Mouse (Mus musculus): Measurements from ENCODE around the gene Pde4d. TPM values are rescaled to one million over a fixed set of nuclear protein-coding genes. Genes with fewer than 3 reads are reported as not detected.

Gene Pde4d
- polyA plus RNA-seq, 1 experiment from 2014 or later = 23.8 TPM

DNA sequence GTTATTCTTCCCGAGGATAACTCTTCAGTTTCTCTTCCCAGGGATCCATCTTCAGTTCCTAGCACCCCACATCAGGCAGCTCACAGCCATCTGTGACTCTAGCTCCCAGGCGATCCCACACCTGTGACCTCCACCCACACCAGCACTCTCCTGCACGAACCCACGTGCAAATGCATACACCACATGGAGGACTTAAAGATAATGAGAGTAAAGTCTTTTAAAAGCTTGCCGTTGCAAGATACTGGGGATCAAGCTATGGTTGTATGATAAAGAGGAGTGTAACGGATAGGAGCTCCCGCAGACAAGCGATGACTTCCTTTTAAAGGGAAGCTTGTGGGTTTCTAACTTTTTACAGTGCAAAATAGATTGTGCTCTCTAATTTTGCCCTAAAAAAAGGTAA, 1230.5 kb downstream of the Pde4d start:
- Histone ChIP-seq H3K4me1 (peaks cover 56% of the 10 kb centered on the region), H3K27me3 (replicated peaks) (no peaks in the 10 kb centered on the region), H3K9me3 (no peaks in the 10 kb centered on the region), H3K36me3 (no peaks in the 10 kb centered on the region), H3K4me3 (no peak overlapping the region), H3K9ac (no peak overlapping the region), H3K4me2 (no peak overlapping the region), H3K27ac (replicated peaks) (no peak overlapping the region)
- 67% methylated on average over 8 of the region's 8 CpGs for WGBS
- no peak for ATAC-seq (ENCODE audit: extremely low read depth, insufficient number of reproducible peaks, low FRiP score, low TSS enrichment)

DNA sequence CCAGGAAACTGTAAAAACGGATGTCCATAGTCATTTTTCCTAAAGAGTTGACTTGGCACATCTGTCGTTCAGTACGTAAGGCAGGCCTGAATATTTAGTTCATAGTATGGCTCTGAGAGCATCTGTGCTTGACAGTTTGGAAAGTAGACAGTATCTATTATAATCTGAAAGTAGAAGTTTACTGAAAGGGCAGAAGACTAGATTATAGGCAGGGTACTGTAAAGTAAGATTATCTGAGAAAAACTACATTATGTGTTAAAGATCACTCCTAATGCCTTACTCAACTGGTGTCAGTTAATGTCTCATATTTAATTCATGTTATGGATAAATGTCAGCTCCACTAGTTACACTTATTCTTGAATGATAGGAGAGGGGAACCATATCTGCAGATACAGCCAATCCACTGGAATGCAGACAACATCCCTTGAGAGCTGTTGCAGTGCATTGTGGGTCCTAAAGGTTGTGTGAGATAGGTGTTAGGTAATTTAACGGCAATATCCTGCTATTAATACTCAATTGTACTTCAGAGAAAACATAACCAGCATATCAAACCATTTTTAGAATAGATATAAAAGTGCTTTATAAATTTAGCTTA, 1232.0 kb downstream of the Pde4d start:
- H3K27ac ChIP-seq (replicated peaks) = no peak overlapping the region
- H3K4me2 ChIP-seq = no peak overlapping the region
- H3K4me3 ChIP-seq = no peak overlapping the region
- H3K4me1 ChIP-seq = peaks cover 47% of the 10 kb centered on the region
- no peak for ATAC-seq (ENCODE audit: extremely low read depth, insufficient number of reproducible peaks, low FRiP score, low TSS enrichment)
- H3K27me3 ChIP-seq (replicated peaks) = no peaks in the 10 kb centered on the region
- no peaks in the 10 kb centered on the region for H3K36me3 ChIP-seq
- 74% methylated on average over 4 of the region's 4 CpGs for WGBS
- no peaks in the 10 kb centered on the region for H3K9me3 ChIP-seq
- no peak overlapping the region for H3K9ac ChIP-seq

DNA sequence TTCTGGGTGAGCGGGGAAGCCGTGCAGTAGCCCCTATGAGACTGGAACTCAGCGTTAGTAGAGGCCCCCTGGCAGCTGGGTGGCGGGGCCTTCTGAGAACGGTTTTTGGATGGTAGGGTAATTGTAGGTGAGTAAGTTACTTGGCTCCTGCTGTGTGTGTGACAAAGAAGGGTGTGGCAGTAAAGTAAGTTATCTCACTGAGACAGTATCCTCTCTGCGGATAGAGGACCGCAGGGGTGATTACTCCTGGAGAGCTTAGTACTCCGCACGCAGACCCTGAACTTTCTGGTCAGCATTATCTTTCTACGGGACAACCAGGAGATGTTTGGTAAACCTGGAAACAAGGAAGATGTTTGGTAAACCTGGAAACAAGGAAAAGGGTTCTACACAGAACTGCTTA, 1233.3 kb downstream of the Pde4d start:
- peaks cover 44% of the 10 kb centered on the region for H3K4me1 ChIP-seq
- no peaks in the 10 kb centered on the region for H3K27me3 ChIP-seq (replicated peaks)
- 71% methylated on average over 10 of the region's 10 CpGs for WGBS
- H3K9ac ChIP-seq = no peak overlapping the region
- no peaks in the 10 kb centered on the region for H3K9me3 ChIP-seq
- H3K4me3 ChIP-seq = no peak overlapping the region
- ATAC-seq (ENCODE audit: extremely low read depth, insufficient number of reproducible peaks, low FRiP score, low TSS enrichment) = no peak
- H3K27ac ChIP-seq (replicated peaks) = no peak overlapping the region
- H3K36me3 ChIP-seq = no peaks in the 10 kb centered on the region
- no peak overlapping the region for H3K4me2 ChIP-seq

DNA sequence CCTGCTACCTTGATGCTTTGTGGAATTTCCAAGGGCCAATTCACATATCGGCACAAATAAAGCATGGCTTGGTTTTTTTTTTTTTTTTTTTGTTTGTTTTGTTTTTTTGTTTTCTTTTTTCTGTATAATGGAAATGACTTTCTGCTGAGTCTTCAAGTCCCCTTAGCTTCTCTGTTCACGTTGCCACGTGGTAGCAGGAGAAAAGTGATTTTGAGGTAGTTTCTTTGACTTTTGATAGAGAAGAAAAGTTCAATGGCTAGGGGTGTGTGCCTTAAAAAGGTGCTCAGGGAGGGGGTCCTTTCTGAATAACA, 1235.2 kb downstream of the Pde4d start:
- H3K4me2 ChIP-seq = peak overlapping the region; percentile 92
- ATAC-seq (ENCODE audit: extremely low read depth, insufficient number of reproducible peaks, low FRiP score, low TSS enrichment) = no peak
- 22% methylated on average over 3 of the region's 3 CpGs for WGBS

DNA sequence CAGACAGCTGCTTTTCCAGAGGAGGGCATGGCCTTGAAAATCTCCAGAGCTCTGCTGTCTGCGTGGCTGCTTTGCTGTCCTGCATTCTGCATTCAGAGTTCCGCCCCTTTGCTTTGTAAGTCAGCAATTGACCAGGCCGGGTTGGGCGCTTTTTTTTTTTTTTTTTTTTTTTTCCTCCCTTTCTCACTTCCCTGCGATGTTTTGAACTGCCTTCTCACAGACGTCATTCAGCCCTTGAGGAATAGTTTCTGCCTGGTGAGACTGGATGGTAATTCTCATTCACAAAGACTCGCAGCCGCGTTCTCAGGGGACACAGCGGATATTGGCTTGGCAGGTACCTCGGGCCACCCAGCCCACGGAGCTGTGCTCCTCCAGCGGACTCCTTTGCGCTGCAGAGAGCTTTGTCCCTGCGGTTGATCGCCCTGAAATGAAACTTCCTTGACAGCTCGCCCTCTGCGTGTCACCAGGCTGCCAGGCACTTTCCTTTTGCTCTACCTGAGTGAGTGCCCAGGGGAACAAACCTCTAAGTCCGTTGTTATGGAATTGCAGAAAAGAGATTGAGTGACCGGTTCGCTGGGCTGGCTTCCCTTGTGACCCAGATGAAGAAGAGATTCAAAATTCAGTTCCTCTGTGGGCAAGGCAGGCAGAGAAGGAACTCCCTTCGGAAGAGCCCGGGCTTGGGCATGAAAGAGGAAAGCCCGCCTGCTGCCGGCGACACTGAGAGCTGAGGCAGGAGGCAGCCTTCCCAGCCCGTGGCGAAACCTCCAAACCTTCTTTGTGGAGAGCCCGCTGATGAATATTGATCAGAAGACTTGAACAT, 1235.8 kb downstream of the Pde4d start:
- peaks cover 45% of the 10 kb centered on the region for H3K4me1 ChIP-seq
- 1% methylated on average over 28 of the region's 29 CpGs for WGBS
- H3K9ac ChIP-seq = peak overlapping the region; percentile 91
- ATAC-seq (ENCODE audit: extremely low read depth, insufficient number of reproducible peaks, low FRiP score, low TSS enrichment) = peak; percentile 42; the same call in 1 of the 2 replicates
- no peaks in the 10 kb centered on the region for H3K27me3 ChIP-seq (replicated peaks)
- peak overlapping the region; percentile 73 for H3K4me3 ChIP-seq
- peak overlapping the region; percentile 92 for H3K4me2 ChIP-seq
- H3K36me3 ChIP-seq = no peaks in the 10 kb centered on the region; the same call in 1 of the 2 replicates
- H3K9me3 ChIP-seq = no peaks in the 10 kb centered on the region
- peak overlapping the region; percentile 97 for H3K27ac ChIP-seq (replicated peaks)

More for the DNA sequence above, 1235.2 kb downstream of the Pde4d start:
- H3K9me3 ChIP-seq = no peaks in the 10 kb centered on the region
- H3K27ac ChIP-seq (replicated peaks) = peak overlapping the region; percentile 97
- H3K4me1 ChIP-seq = peaks cover 43% of the 10 kb centered on the region
- H3K36me3 ChIP-seq = no peaks in the 10 kb centered on the region; the same call in 1 of the 2 replicates
- H3K9ac ChIP-seq = peak overlapping the region; percentile 91
- peak overlapping the region; percentile 73 for H3K4me3 ChIP-seq
- no peaks in the 10 kb centered on the region for H3K27me3 ChIP-seq (replicated peaks)

DNA sequence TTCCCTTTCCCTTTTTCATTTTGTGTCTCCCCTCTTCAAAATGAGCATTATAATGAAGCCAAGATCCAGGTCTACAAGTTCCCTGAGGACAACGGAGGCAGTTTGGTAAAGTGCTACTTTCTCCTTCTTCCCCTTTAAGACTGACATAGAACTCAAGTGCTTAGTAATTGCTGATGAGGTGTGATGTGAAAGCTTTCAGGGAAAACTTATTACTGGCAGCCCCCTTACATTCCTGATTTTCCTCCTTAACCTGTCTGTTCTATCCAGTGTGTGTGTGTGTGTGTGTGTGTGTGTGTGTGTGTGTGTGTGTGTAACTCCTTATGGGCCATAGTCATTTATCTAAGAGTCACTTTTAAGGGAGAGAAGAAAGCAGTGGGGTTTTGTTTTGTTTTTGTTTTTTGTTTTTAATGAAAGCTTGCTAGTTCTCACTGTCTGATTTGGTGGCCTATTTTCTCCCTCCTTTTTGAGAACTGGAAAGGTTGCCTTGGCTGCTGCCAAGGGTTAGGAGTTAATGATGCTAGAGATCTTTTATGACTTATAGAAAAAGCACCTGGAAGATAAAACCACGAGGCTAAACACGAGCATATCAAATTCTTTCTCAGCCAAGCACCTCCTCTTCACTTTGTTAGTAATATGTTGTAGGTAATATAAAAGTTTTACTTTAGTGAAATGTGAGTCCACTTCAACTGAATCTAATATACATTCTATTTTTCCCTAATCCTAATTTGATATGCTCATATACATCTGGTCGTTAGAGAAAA, 1236.5 kb downstream of the Pde4d start:
- Histone ChIP-seq H3K4me1 (peaks cover 49% of the 10 kb centered on the region), H3K9me3 (no peaks in the 10 kb centered on the region), H3K36me3 (no peaks in the 10 kb centered on the region; the same call in 1 of the 2 replicates), H3K27ac (replicated peaks) (peak overlapping the region; percentile 97), H3K4me2 (peak overlapping the region; percentile 92), H3K9ac (peak overlapping the region; percentile 91), H3K4me3 (peak overlapping the region; percentile 73), H3K27me3 (replicated peaks) (no peaks in the 10 kb centered on the region)
- WGBS = 3% methylated on average over 4 of the region's 4 CpGs
- 0 out of 2 replicates have a peak, but pooled peaks have one; percentile 20 for ATAC-seq (ENCODE audit: extremely low read depth, insufficient number of reproducible peaks, low FRiP score, low TSS enrichment)

DNA sequence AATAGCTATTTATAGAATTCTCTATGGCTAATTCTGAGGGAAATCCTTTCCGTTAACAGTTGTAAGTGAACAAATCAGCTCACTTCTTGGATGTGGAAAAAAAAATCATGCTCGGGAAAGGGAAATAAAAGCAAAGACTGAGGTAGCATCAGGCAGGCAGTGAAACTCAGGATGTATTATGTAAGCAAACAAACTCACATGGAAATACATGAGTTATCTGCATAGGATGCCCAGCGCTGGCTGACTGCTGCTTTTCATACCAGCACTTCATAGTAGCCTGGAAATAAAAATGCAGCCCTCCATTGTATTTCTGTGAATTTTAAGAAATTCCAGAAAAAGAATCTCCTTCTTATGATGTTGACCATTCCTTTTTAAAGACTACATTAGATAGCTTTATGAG, 1237.2 kb downstream of the Pde4d start:
- Histone ChIP-seq H3K4me2 (peak overlapping the region; percentile 92), H3K9me3 (no peaks in the 10 kb centered on the region), H3K27ac (replicated peaks) (peak overlapping the region; percentile 97), H3K36me3 (no peaks in the 10 kb centered on the region; the same call in 1 of the 2 replicates), H3K4me3 (peak overlapping the region; percentile 73), H3K4me1 (peaks cover 53% of the 10 kb centered on the region), H3K27me3 (replicated peaks) (no peaks in the 10 kb centered on the region), H3K9ac (peak overlapping the region; percentile 91)
- ATAC-seq (ENCODE audit: extremely low read depth, insufficient number of reproducible peaks, low FRiP score, low TSS enrichment) = no peak
- 9% methylated on average over 3 of the region's 3 CpGs for WGBS

DNA sequence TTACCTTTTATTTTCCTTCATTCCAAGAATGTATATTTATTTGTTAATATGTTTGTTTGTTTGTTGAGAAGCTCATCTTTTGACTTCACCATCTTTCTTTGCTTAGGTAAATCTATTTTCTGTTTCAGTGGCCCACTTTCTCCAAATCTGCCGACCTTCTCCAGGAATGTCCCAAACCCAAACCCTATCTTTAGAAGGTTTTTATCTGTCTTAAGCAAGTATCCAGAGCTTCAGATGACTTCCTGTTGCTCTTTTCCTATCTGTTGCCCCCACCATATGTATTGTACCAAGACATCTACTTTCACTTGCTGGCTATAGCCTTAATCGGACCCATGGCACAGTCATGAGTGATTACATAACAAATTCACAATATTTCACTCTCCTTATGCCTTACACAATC, 1238.4 kb downstream of the Pde4d start:
- H3K27ac ChIP-seq (replicated peaks) = no peak overlapping the region
- peaks cover 57% of the 10 kb centered on the region for H3K4me1 ChIP-seq
- no peak for ATAC-seq (ENCODE audit: extremely low read depth, insufficient number of reproducible peaks, low FRiP score, low TSS enrichment)
- H3K4me3 ChIP-seq = no peak overlapping the region
- H3K4me2 ChIP-seq = peak overlapping the region; percentile 92
- H3K36me3 ChIP-seq = no peaks in the 10 kb centered on the region; the same call in 1 of the 2 replicates
- H3K9ac ChIP-seq = no peak overlapping the region
- no peaks in the 10 kb centered on the region for H3K9me3 ChIP-seq
- H3K27me3 ChIP-seq (replicated peaks) = no peaks in the 10 kb centered on the region
- 40% methylated on average over 2 of the region's 2 CpGs for WGBS

DNA sequence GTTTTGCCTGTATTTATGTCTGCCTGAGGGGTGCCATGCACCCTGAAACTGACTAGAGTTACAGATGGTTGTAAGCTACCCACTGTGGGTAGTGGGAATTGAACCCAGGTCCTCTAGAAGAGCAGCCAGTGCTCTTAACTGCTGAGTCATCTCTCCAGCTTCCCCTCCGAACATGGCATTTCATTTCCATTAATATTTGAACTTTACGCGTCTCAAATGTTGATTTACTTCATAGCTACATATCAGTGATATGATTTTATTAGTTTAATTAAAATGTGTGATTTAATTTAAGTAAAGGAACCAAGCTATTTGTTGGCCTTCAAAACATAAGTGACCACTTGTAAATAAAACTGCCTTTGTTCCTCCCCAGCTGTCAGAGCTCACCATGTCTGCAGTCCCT, 1239.4 kb downstream of the Pde4d start:
- Histone ChIP-seq H3K9me3 (no peaks in the 10 kb centered on the region), H3K4me2 (no peak overlapping the region)
- 81% methylated on average over 3 of the region's 3 CpGs for WGBS

DNA sequence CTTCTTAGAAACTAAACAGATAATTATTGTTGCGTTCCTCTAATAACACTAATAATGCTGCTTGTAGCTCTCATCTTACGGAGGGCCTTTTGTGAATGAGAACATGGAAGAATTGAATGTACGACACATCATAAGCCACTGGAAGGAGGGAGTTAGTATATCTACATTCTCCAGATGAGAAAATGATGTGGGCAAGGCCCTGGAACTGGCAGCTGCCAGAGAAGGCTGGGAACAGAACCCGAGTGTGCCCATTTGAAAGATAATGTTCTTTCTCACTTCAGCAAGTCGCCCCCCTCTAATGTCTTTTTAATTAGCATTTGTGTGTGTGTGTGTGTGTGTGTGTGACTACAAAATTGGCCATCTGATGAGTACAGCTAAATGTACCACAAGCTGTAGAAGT, 1240.8 kb downstream of the Pde4d start:
- H3K4me1 ChIP-seq = peaks cover 64% of the 10 kb centered on the region
- no peak overlapping the region for H3K9ac ChIP-seq
- no peaks in the 10 kb centered on the region for H3K9me3 ChIP-seq
- no peaks in the 10 kb centered on the region for H3K27me3 ChIP-seq (replicated peaks)
- no peaks in the 10 kb centered on the region; the same call in 1 of the 2 replicates for H3K36me3 ChIP-seq
- WGBS = 83% methylated on average over 5 of the region's 5 CpGs
- no peak overlapping the region for H3K4me3 ChIP-seq
- no peak overlapping the region for H3K27ac ChIP-seq (replicated peaks)
- ATAC-seq (ENCODE audit: extremely low read depth, insufficient number of reproducible peaks, low FRiP score, low TSS enrichment) = no peak
- H3K4me2 ChIP-seq = no peak overlapping the region

More for the DNA sequence above, 1239.4 kb downstream of the Pde4d start:
- Histone ChIP-seq H3K9ac (no peak overlapping the region), H3K27me3 (replicated peaks) (no peaks in the 10 kb centered on the region), H3K4me3 (no peak overlapping the region), H3K27ac (replicated peaks) (no peak overlapping the region), H3K36me3 (no peaks in the 10 kb centered on the region; the same call in 1 of the 2 replicates), H3K4me1 (peaks cover 60% of the 10 kb centered on the region)
- no peak for ATAC-seq (ENCODE audit: extremely low read depth, insufficient number of reproducible peaks, low FRiP score, low TSS enrichment)

DNA sequence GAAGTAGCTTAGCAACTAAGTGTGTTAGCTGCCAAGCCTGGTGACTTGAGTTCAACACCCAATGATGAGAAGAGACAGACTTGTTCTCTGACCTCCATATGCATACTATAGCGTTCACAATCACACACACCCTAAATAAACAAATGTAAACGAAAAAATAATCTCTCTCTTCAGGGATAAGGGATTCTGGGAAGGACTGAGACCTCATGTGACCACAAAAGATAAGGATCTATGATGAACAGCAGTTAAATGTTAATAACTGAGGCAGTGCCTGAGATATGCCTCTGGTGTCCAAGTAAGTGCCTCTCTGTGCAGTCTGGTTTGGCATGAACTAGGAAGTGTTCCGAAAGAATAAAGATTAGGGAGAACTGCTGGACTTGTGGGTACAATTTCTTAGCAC, 1243.1 kb downstream of the Pde4d start:
- no peaks in the 10 kb centered on the region for H3K27me3 ChIP-seq (replicated peaks)
- WGBS = 54% methylated on average over 3 of the region's 3 CpGs
- H3K27ac ChIP-seq (replicated peaks) = no peak overlapping the region
- no peaks in the 10 kb centered on the region for H3K9me3 ChIP-seq
- ATAC-seq (ENCODE audit: extremely low read depth, insufficient number of reproducible peaks, low FRiP score, low TSS enrichment) = no peak
- H3K4me3 ChIP-seq = no peak overlapping the region
- peaks cover 5% of the 10 kb centered on the region; the same call in 1 of the 2 replicates for H3K36me3 ChIP-seq
- H3K4me1 ChIP-seq = peaks cover 55% of the 10 kb centered on the region
- H3K4me2 ChIP-seq = no peak overlapping the region
- no peak overlapping the region for H3K9ac ChIP-seq
